Mouse (Mus musculus) C2C12 (cell line): Measurements from ENCODE around the gene Dock2.

Experiments
- CTCF ChIP-seq: IDR thresholded peaks from one replicate; pipeline ENCODE4 v1.5.1; 2011; ENCODE audit not compliant: control insufficient read depth, insufficient read depth, insufficient read length
- FOSL1 ChIP-seq: IDR thresholded peaks from one replicate; pipeline ENCODE4 v1.8.0; 2011; ENCODE audit warnings: mild to moderate bottlenecking, low read length; ENCODE audit not compliant: poor library complexity, insufficient read depth, severe bottlenecking
- MAX ChIP-seq: IDR thresholded peaks from one replicate; pipeline ENCODE4 v1.6.1; 2011; ENCODE audit warnings: mild to moderate bottlenecking, control low read depth
- USF1 ChIP-seq: IDR thresholded peaks from one replicate; pipeline ENCODE4 v1.6.1; 2011; ENCODE audit warnings: low read depth, mild to moderate bottlenecking, control low read depth, moderate library complexity

DNA sequence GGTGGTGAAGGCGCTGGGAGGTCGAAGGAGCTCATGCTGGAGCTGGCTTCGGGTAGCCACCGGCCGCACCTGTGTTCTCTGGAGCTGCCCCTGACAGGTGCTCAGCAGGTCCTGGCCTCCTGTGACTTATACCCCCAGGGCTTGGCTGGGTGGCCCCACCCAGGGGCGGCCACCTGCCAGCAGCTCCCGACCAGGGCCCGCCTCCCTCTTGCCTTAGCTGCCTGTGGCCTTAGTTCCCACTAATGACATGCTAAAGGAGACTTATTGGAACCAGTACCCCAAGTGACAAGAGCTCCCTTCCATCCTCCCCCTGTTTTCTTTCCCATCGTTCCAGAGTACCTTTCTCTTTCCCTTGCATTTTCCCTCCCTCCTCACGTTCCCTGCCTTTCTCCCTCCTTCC lies 575.7 kb downstream of the Dock2 start, which contains the start of gene Foxi1:
- TF ChIP-seq CTCF = no peak
- TF ChIP-seq MAX = no peak
- no peak for TF ChIP-seq USF1
- no peak for TF ChIP-seq FOSL1
